Mouse (Mus musculus) kidney, adult 10 weeks (tissue): ENCODE data around the gene Gm49318. TPM values are rescaled to one million over a fixed set of nuclear protein-coding genes. Genes with fewer than 3 reads are reported as not detected.

Experiments
- polyA plus RNA-seq: library from polyadenylated mRNA; stranded (reverse); fragments of 350-450 nt; fragmentation: Illumina TruSeq; extraction: RNeasy Lipid Tissue Mini Kit (QIAGEN cat#74804); gene quantifications from one replicate; pipeline ENCODE4 v1.2.3, GENCODE M21; 2014; ENCODE audit warnings: low read depth, low replicate concordance

Gm49318 gene
- not detected for polyA plus RNA-seq

GRCm38 (mm10) chr9:22070791-22071573, at the start of gene Gm49318, which contains the start of gene Zfp653:
TSS of gene Gm49318 (minus strand) at chr9:22071259.
TSS of gene Zfp653 (minus strand) at chr9:22071376.

GRCm38 (mm10) chr9:22116740-22117426, 45.8 kb upstream of the Gm49318 start, which contains the start of gene Elof1:
TSS of gene Elof1 (minus strand) at chr9:22117172.

GRCm38 (mm10) chr9:22098993-22099696, 28.1 kb upstream of the Gm49318 start, which contains the start of gene Cnn1:
TSS of gene Cnn1 (plus strand) at chr9:22099216.

GRCm38 (mm10) chr9:22085022-22085834, 14.2 kb upstream of the Gm49318 start, which contains the start of gene Ecsit:
TSS of gene Ecsit (minus strand) at chr9:22085438.

GRCm38 (mm10) chr9:22051958-22052254, 19.2 kb downstream of the Gm49318 start, which contains the start of gene Elavl3:
TSS of gene Elavl3 (minus strand) at chr9:22052023.

GRCm38 (mm10) chr9:22002194-22003162, 68.6 kb downstream of the Gm49318 start, which contains the start of the genes Ccdc151 and Prkcsh:
TSS of gene Ccdc151 (minus strand) at chr9:22002634.
TSS of gene Prkcsh (plus strand) at chr9:22002806.

GRCm38 (mm10) chr9:21989230-21990110, 81.6 kb downstream of the Gm49318 start, which contains the start of gene Rgl3:
TSS of gene Rgl3 (minus strand) at chr9:21989446.

Other genes with a start within 250 kb of the Gm49318 start
- gene Angptl8, start 235.7 kb downstream of the Gm49318 start, polyA plus RNA-seq = not detected
- 3.0 TPM for gene Dock6, start 218.6 kb downstream of the Gm49318 start, polyA plus RNA-seq
- gene Rab3d, start 153.1 kb downstream of the Gm49318 start, polyA plus RNA-seq = 1.9 TPM
- not detected for gene Ccdc159, start 143.8 kb downstream of the Gm49318 start, polyA plus RNA-seq
- gene Tmem205, start 143.7 kb downstream of the Gm49318 start, polyA plus RNA-seq = 0.97 TPM
- not detected for gene Plppr2, start 134.2 kb downstream of the Gm49318 start, polyA plus RNA-seq
- 6.1 TPM for gene Swsap1, start 115.5 kb downstream of the Gm49318 start, polyA plus RNA-seq
- not detected for gene Epor, start 107.8 kb downstream of the Gm49318 start, polyA plus RNA-seq
- gene Rgl3, start 81.8 kb downstream of the Gm49318 start, polyA plus RNA-seq = 2.5 TPM
- gene Ccdc151, start 68.6 kb downstream of the Gm49318 start, polyA plus RNA-seq = not detected
- gene Prkcsh, start 68.5 kb downstream of the Gm49318 start, polyA plus RNA-seq = 7.0 TPM
- gene Elavl3, start 19.2 kb downstream of the Gm49318 start, polyA plus RNA-seq = 0.16 TPM
- 0.16 TPM for gene Zfp653, start 117 bp upstream of the Gm49318 start, polyA plus RNA-seq
- 8.3 TPM for gene Ecsit, start 14.2 kb upstream of the Gm49318 start, polyA plus RNA-seq
- gene Cnn1, start 28.0 kb upstream of the Gm49318 start, polyA plus RNA-seq = 5.1 TPM
- 7.7 TPM for gene Elof1, start 45.9 kb upstream of the Gm49318 start, polyA plus RNA-seq
- gene Acp5, start 64.5 kb upstream of the Gm49318 start, polyA plus RNA-seq = 3.6 TPM
- 4.6 TPM for gene Pigyl, start 85.6 kb upstream of the Gm49318 start, polyA plus RNA-seq
- 0.20 TPM for gene Zfp872, start 116.8 kb upstream of the Gm49318 start, polyA plus RNA-seq
- gene Zfp809, start 154.5 kb upstream of the Gm49318 start, polyA plus RNA-seq = 66.2 TPM
- gene Zfp599, start 188.6 kb upstream of the Gm49318 start, polyA plus RNA-seq = 0.97 TPM
- 46.8 TPM for gene Zfp810, start 236.4 kb upstream of the Gm49318 start, polyA plus RNA-seq